Mouse (Mus musculus): Measurements from ENCODE around the gene Bpifb5. TPM values are rescaled to one million over a fixed set of nuclear protein-coding genes. Genes with fewer than 3 reads are reported as not detected.
"Not testable (repeated sequence)": the region's sequence is repeated elsewhere in the genome, so short reads cannot be mapped to it uniquely, and the experiment has no call there.

The Bpifb5 gene
- 0.09 TPM in 1 of 2 replicates, not detected in the other for polyA plus RNA-seq (2012; rRNA removed)

DNA sequence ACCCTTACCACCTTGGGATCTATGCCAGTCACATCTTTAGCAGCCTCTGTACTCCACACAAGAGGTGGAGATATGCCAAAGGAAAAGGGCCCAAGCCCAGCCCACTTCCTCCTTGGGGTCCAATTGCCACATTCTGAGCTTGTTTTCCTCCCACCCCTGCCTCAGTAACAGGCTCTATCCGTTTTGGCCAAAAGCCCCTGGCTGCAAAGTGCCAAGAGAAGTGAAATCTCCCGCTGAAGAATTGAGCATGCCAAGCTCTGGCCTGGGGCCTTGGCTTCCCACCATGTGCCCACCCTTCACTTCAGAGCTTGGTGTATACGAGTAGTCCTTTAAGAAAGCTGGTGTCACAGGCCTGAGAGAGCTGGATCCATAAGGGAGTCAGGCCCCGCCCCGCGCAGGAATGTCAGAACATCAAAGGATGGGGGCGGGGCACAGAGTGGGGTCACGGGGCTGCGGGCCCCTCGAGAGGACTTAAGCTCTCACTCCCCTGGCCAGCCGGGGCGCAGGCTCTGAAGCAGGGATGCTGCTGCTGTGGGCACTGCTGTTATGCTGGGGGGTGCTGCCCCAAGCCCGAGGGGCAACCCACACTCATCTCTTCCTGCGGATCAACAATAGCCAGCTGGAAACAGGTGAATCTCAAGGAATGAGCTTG lies at the start of gene Bpifb5:
Gene Bpifb5 (plus strand): TSS at position 478 of the 652 bp plus-strand sequence.
- H3K4me1 ChIP-seq (ENCODE audit: control insufficient read depth, insufficient read depth, insufficient read length, low read length) = no peaks in the 10 kb centered on the region
- TF ChIP-seq CTCF (IDR thresholded peaks at IDR 0.05; ENCODE audit: extremely low read depth, insufficient read length, insufficient replicate concordance, low read depth, low read length) (no peak), POLR2A (IDR thresholded peaks at IDR 0.05; ENCODE audit: low read depth, low read length) (no peak)
- WGBS = 10% methylated on average over 14 of the region's 14 CpGs

DNA sequence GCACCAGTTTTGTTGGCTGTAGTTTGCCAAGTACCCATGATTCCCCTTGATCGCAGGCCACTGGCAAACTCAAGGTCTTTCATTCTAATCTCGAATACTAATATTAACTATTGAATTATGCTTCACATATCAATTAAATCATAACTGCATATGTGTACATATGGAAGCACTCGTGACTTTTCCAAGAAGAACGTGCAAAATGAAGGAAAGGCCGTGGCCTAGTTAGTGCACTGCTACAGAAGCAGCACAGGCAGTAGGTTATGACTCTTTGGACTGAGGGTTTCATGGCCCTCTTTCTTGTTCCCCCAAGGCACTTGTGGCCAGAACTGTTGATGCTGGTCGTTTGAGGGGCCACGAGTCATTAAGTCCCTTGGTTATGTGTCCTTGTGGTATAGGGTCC lies 41.6 kb upstream of the Bpifb5 start:
- not testable (repeated sequence) for H3K27me3 ChIP-seq (ENCODE audit: control insufficient read depth, insufficient read depth, low read length); H3K36me3 ChIP-seq (ENCODE audit: control insufficient read depth, insufficient read depth, low read length); H3K4me1 ChIP-seq (ENCODE audit: control insufficient read depth, insufficient read depth, insufficient read length, low read length); H3K4me3 ChIP-seq (ENCODE audit: low read depth, low read length); H3K27ac ChIP-seq (ENCODE audit: insufficient read depth, low read depth, low read length)
- 76% methylated on average over 7 of the region's 7 CpGs for WGBS

More for the DNA sequence above, at the start of gene Bpifb5:
- Histone ChIP-seq H3K27ac (ENCODE audit: insufficient read depth, low read depth, low read length) (no peak within 1 kb of the TSS), H3K4me3 (ENCODE audit: low read depth, low read length) (no peak within 1 kb of the TSS), H3K36me3 (ENCODE audit: control insufficient read depth, insufficient read depth, low read length) (no peaks in the 10 kb centered on the region), H3K27me3 (ENCODE audit: control insufficient read depth, insufficient read depth, low read length) (no peaks in the 10 kb centered on the region)

DNA sequence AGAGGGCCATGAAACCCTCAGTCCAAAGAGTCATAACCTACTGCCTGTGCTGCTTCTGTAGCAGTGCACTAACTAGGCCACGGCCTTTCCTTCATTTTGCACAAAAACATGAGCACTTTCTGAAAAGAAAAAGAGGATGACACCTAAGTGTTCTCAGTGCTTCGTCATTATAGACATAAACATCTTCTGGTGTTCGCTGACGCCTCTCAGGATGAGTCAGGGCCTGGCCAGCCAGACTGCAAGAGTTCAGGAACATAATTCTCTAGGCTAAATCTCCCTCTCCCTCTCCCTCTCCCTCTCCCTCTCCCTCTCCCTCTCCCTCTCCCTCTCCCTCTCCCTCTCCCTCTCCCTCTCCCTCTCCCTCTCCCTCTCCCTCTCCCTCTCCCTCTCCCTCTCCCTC lies 40.5 kb upstream of the Bpifb5 start:
- H3K27ac ChIP-seq (ENCODE audit: insufficient read depth, low read depth, low read length); H3K27me3 ChIP-seq (ENCODE audit: control insufficient read depth, insufficient read depth, low read length); H3K36me3 ChIP-seq (ENCODE audit: control insufficient read depth, insufficient read depth, low read length); H3K4me1 ChIP-seq (ENCODE audit: control insufficient read depth, insufficient read depth, insufficient read length, low read length); H3K4me3 ChIP-seq (ENCODE audit: low read depth, low read length): not testable (repeated sequence)
- 72% methylated on average over 4 of the region's 4 CpGs for WGBS

DNA sequence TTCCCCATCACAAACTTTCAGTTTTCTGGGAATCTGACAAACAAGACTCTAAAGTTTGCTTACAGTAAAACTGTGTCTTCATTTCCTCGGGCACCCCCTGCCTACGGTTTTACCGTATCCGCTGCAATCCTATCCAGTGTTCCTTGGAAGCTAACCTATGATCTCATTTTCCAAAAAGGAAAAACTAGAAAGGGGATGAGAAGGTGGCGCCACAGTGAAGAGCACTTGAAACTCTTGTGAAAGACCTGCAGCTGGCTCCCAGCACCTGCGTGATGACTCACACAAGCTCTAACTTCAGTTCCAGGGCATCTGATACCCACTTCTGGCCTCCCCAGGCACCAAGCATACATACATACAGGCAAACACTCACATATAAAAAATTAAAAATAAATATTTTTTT lies 38.2 kb upstream of the Bpifb5 start:
- Histone ChIP-seq H3K27me3 (ENCODE audit: control insufficient read depth, insufficient read depth, low read length) (no peaks in the 10 kb centered on the region), H3K4me3 (ENCODE audit: low read depth, low read length) (no peak overlapping the region), H3K4me1 (ENCODE audit: control insufficient read depth, insufficient read depth, insufficient read length, low read length) (no peaks in the 10 kb centered on the region), H3K36me3 (ENCODE audit: control insufficient read depth, insufficient read depth, low read length) (no peaks in the 10 kb centered on the region), H3K27ac (ENCODE audit: insufficient read depth, low read depth, low read length) (no peak overlapping the region)
- WGBS = 77% methylated on average over 6 of the region's 6 CpGs
- no peak for TF ChIP-seq CTCF (IDR thresholded peaks at IDR 0.05; ENCODE audit: extremely low read depth, insufficient read length, insufficient replicate concordance, low read depth, low read length)
- TF ChIP-seq POLR2A (IDR thresholded peaks at IDR 0.05; ENCODE audit: low read depth, low read length) = no peak

DNA sequence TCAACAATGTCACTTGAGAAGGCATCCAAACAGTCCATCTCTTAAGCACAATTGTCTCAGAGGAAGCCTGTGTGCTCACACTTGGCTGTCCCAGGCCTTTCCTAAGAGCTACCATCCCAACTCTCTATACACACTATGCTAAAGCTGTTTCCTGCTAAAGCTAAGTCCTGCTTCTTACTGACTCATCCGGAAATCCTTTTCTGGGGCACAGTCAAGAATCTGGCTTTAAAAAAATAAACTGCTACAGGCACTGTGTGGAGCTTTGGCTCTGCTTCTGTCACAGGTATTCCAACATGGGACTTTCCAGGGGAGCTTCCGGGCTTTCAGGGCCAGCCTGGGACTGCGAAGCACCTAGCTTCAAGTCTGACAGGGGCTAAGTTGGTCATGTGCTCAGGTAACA lies 37.8 kb upstream of the Bpifb5 start:
- TF ChIP-seq CTCF (IDR thresholded peaks at IDR 0.05; ENCODE audit: extremely low read depth, insufficient read length, insufficient replicate concordance, low read depth, low read length) (no peak), POLR2A (IDR thresholded peaks at IDR 0.05; ENCODE audit: low read depth, low read length) (no peak)
- H3K4me3 ChIP-seq (ENCODE audit: low read depth, low read length) = no peak overlapping the region
- no peaks in the 10 kb centered on the region for H3K36me3 ChIP-seq (ENCODE audit: control insufficient read depth, insufficient read depth, low read length)
- H3K27ac ChIP-seq (ENCODE audit: insufficient read depth, low read depth, low read length) = no peak overlapping the region
- H3K27me3 ChIP-seq (ENCODE audit: control insufficient read depth, insufficient read depth, low read length) = no peaks in the 10 kb centered on the region
- H3K4me1 ChIP-seq (ENCODE audit: control insufficient read depth, insufficient read depth, insufficient read length, low read length) = no peaks in the 10 kb centered on the region
- WGBS = 76% methylated on average over 3 of the region's 3 CpGs

DNA sequence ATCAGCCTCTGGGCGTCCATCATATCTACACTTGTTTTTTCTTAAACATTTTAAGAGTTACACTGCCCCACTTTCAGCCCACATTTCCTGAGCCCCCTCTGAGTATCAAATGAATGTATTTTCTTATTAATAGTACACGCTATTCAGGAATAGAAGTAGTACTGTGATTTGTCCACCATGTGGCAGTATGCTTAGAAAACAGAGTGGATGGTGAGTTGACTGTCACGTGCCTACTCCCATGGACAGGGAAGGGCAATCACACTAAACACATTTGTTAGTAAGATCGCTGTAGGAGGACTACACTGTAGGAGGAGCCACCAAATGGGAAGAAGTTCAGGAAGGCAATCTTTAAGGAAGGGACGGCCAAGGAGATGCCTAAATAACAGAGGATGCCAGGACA lies 36.1 kb upstream of the Bpifb5 start:
- Histone ChIP-seq H3K27me3 (ENCODE audit: control insufficient read depth, insufficient read depth, low read length) (no peaks in the 10 kb centered on the region), H3K27ac (ENCODE audit: insufficient read depth, low read depth, low read length) (no peak overlapping the region), H3K4me1 (ENCODE audit: control insufficient read depth, insufficient read depth, insufficient read length, low read length) (no peaks in the 10 kb centered on the region), H3K36me3 (ENCODE audit: control insufficient read depth, insufficient read depth, low read length) (no peaks in the 10 kb centered on the region), H3K4me3 (ENCODE audit: low read depth, low read length) (no peak overlapping the region)
- no peak for TF ChIP-seq CTCF (IDR thresholded peaks at IDR 0.05; ENCODE audit: extremely low read depth, insufficient read length, insufficient replicate concordance, low read depth, low read length)
- no peak for TF ChIP-seq POLR2A (IDR thresholded peaks at IDR 0.05; ENCODE audit: low read depth, low read length)
- WGBS = 37% methylated on average over 5 of the region's 5 CpGs

DNA sequence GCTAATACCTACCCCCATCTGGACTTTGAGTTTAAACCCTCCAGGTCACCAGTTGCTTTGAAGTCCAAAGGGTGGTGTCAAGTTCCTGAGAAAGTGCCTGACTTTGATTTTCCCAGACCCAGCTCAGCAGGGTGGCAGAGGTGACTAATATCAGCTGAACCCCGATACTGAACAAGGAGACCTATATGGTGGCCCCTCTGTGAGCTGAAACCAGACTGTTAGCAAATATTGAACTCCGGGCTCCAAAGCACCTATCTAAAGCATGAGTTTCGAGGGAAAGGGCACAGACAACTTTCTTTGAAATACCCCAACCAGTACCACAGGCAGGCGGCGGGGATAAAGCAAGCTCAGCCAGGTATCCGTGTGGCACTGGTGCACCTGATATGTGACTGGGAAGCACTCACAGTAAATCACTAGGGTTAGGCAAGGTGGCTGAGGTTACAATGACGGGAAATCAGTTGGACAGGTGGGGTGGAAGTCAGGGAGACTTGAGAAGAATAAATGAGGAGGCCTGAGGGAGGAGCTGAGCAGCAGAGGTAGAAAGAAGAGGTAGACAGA lies 33.6 kb upstream of the Bpifb5 start:
- no peak overlapping the region for H3K27ac ChIP-seq (ENCODE audit: insufficient read depth, low read depth, low read length)
- WGBS = 52% methylated on average over 7 of the region's 7 CpGs
- H3K36me3 ChIP-seq (ENCODE audit: control insufficient read depth, insufficient read depth, low read length) = no peaks in the 10 kb centered on the region
- H3K27me3 ChIP-seq (ENCODE audit: control insufficient read depth, insufficient read depth, low read length) = no peaks in the 10 kb centered on the region
- H3K4me1 ChIP-seq (ENCODE audit: control insufficient read depth, insufficient read depth, insufficient read length, low read length) = no peaks in the 10 kb centered on the region
- TF ChIP-seq CTCF (IDR thresholded peaks at IDR 0.05; ENCODE audit: extremely low read depth, insufficient read length, insufficient replicate concordance, low read depth, low read length) (no peak), POLR2A (IDR thresholded peaks at IDR 0.05; ENCODE audit: low read depth, low read length) (no peak)
- H3K4me3 ChIP-seq (ENCODE audit: low read depth, low read length) = no peak overlapping the region

Data from small intestine, adult 2 months (tissue).